Mouse (Mus musculus) neural tube, embryonic 12.5 days (tissue): ENCODE data around the gene Rhox3f. TPM values are rescaled to one million over a fixed set of nuclear protein-coding genes. Genes with fewer than 3 reads are reported as not detected.
"Not testable (repeated sequence)": the region's sequence is repeated elsewhere in the genome, so short reads cannot be mapped to it uniquely, and the experiment has no call there.

ENCODE experiments used
- ATAC-seq: fragments of 200-750 bp; cut with Nextera tagmentation; 2 replicates; pipeline ENCODE4 v1.8.0; 2017; ENCODE audit warnings: low read depth, mild to moderate bottlenecking, moderate TSS enrichment, moderate library complexity; ENCODE audit not compliant: low FRiP score
- H3K27ac ChIP-seq: fragments of 300-500 bp; sonication (generic); 2 replicates; pipeline ENCODE4 v1.5.1; 2016
- H3K27me3 ChIP-seq: fragments of 300-500 bp; sonication (generic); replicated peaks from 2 replicates; pipeline ENCODE4 v1.6.1; 2016; ENCODE audit warnings: mild to moderate bottlenecking
- H3K36me3 ChIP-seq: fragments of 300-500 bp; sonication (generic); 2 replicates; pipeline ENCODE4 v1.6.1; 2016; ENCODE audit warnings: mild to moderate bottlenecking
- H3K4me1 ChIP-seq: fragments of 300-500 bp; sonication (generic); 2 replicates; pipeline ENCODE4 v1.6.1; 2016
- H3K4me2 ChIP-seq: fragments of 300-500 bp; sonication (generic); replicated peaks from 2 replicates; pipeline ENCODE4 v1.6.1; 2016; ENCODE audit warnings: mild to moderate bottlenecking
- H3K4me3 ChIP-seq: fragments of 300-500 bp; sonication (generic); 2 replicates; pipeline ENCODE4 v1.5.1; 2016
- H3K9ac ChIP-seq: fragments of 300-500 bp; sonication (generic); 2 replicates; pipeline ENCODE4 v1.6.1; 2016; ENCODE audit warnings: mild to moderate bottlenecking
- H3K9me3 ChIP-seq: fragments of 300-500 bp; sonication (generic); 2 replicates; pipeline ENCODE4 v1.6.1; 2016; ENCODE audit warnings: mild to moderate bottlenecking
- WGBS: fragments of 180-500 bp; shearing (Covaris S2); methylation state at CpG from one replicate; pipeline ENCODE4 v1.1.7; 2016; 5-methylcytosine and 5-hydroxymethylcytosine counted together
- polyA plus RNA-seq: library from polyadenylated mRNA; unstranded; fragments of >200 nt; fragmentation: Nextera tagmentation; extraction: Ambion mirVana; gene quantifications from 2 replicates; pipeline ENCODE4 v1.2.1, GENCODE M21; 2016

Gene Rhox3f
- polyA plus RNA-seq = not detected in 2 replicates

- not testable (repeated sequence) for H3K9ac ChIP-seq, H3K4me1 ChIP-seq, ATAC-seq, H3K4me2 ChIP-seq, H3K27me3 ChIP-seq, H3K36me3 ChIP-seq, H3K27ac ChIP-seq, H3K9me3 ChIP-seq, H3K4me3 ChIP-seq
Measured at GRCm38 (mm10) chrX:37580692-37581091, at the start of gene Rhox3f. TSS of gene Rhox3f (plus strand) at chrX:37580992.

GRCm38 (mm10) chrX:37541719-37542118 is 39.1 kb upstream of the Rhox3f start, which contains the start of gene Rhox3e:
TSS of gene Rhox3e (plus strand) at chrX:37542019.
- not testable (repeated sequence) for H3K4me3 ChIP-seq, H3K4me2 ChIP-seq, H3K4me1 ChIP-seq, H3K27ac ChIP-seq, ATAC-seq, H3K9ac ChIP-seq, H3K27me3 ChIP-seq, H3K9me3 ChIP-seq, H3K36me3 ChIP-seq
- no CpG with 5 or more reads among the region's 4 CpGs for WGBS

GRCm38 (mm10) chrX:37557112-37557511 is 23.7 kb upstream of the Rhox3f start, which contains the start of gene Rhox4e:
TSS of gene Rhox4e (plus strand) at chrX:37557412.
- not testable (repeated sequence) for H3K9ac ChIP-seq, H3K27ac ChIP-seq, ATAC-seq, H3K9me3 ChIP-seq, H3K4me1 ChIP-seq, H3K36me3 ChIP-seq, H3K27me3 ChIP-seq, H3K4me3 ChIP-seq, H3K4me2 ChIP-seq
- WGBS = 91% methylated on average over 10 of the region's 18 CpGs

- H3K27ac ChIP-seq, ATAC-seq, H3K4me2 ChIP-seq, H3K9ac ChIP-seq, H3K4me3 ChIP-seq, H3K4me1 ChIP-seq, H3K27me3 ChIP-seq, H3K9me3 ChIP-seq, H3K36me3 ChIP-seq: not testable (repeated sequence)
- 94% methylated on average over 8 of the region's 8 CpGs for WGBS
Measured at GRCm38 (mm10) chrX:37571105-37571504, 9.7 kb upstream of the Rhox3f start, which contains the start of gene Rhox2f. TSS of gene Rhox2f (plus strand) at chrX:37571405.

- not testable (repeated sequence) for H3K9me3 ChIP-seq, H3K27ac ChIP-seq, H3K9ac ChIP-seq, ATAC-seq, H3K36me3 ChIP-seq, H3K4me2 ChIP-seq, H3K27me3 ChIP-seq, H3K4me3 ChIP-seq, H3K4me1 ChIP-seq
- 74% methylated on average over 2 of the region's 2 CpGs for WGBS
Measured at GRCm38 (mm10) chrX:37572638-37573037, 8.2 kb upstream of the Rhox3f start.

GRCm38 (mm10) chrX:37607604-37608003 is 26.8 kb downstream of the Rhox3f start, which contains the start of gene Rhox4f:
TSS of gene Rhox4f (minus strand) at chrX:37607704.
- H3K36me3 ChIP-seq, H3K9ac ChIP-seq, H3K4me3 ChIP-seq, H3K27ac ChIP-seq, H3K4me2 ChIP-seq, H3K4me1 ChIP-seq, H3K27me3 ChIP-seq, ATAC-seq, H3K9me3 ChIP-seq: not testable (repeated sequence)
- 94% methylated on average over 19 of the region's 19 CpGs for WGBS

GRCm38 (mm10) chrX:37628512-37628911 is 47.7 kb downstream of the Rhox3f start, which contains the start of gene Rhox3g:
TSS of gene Rhox3g (minus strand) at chrX:37628612.
- H3K27me3 ChIP-seq, H3K9me3 ChIP-seq, H3K36me3 ChIP-seq, H3K4me2 ChIP-seq, H3K9ac ChIP-seq, H3K27ac ChIP-seq, ATAC-seq, H3K4me3 ChIP-seq, H3K4me1 ChIP-seq: not testable (repeated sequence)
- WGBS = 96% methylated on average over 2 of the region's 2 CpGs

Other genes with a start within 250 kb of the Rhox3f start
- gene Rhox3a2, start 201.0 kb upstream of the Rhox3f start, polyA plus RNA-seq = not detected in 2 replicates
- gene Rhox4a2, start 190.1 kb upstream of the Rhox3f start, polyA plus RNA-seq = not detected in 2 replicates
- not detected in 2 replicates for gene Rhox2b, start 168.9 kb upstream of the Rhox3f start, polyA plus RNA-seq
- gene Rhox4b, start 148.5 kb upstream of the Rhox3f start, polyA plus RNA-seq = not detected in 2 replicates
- not detected in 2 replicates for gene Rhox2c, start 127.3 kb upstream of the Rhox3f start, polyA plus RNA-seq
- not detected in 2 replicates for gene Rhox3c, start 122.4 kb upstream of the Rhox3f start, polyA plus RNA-seq
- gene Rhox4c, start 100.7 kb upstream of the Rhox3f start, polyA plus RNA-seq = not detected in 2 replicates
- not detected in 2 replicates for gene Rhox2d, start 87.6 kb upstream of the Rhox3f start, polyA plus RNA-seq
- gene Rhox4d, start 66.6 kb upstream of the Rhox3f start, polyA plus RNA-seq = not detected in 2 replicates
- not detected in 2 replicates for gene Rhox2e, start 50.5 kb upstream of the Rhox3f start, polyA plus RNA-seq
- gene Rhox3e, start 39.0 kb upstream of the Rhox3f start, polyA plus RNA-seq = not detected in 2 replicates
- gene Rhox4e, start 23.6 kb upstream of the Rhox3f start, polyA plus RNA-seq = not detected in 2 replicates
- not detected in 2 replicates for gene Rhox2f, start 9.6 kb upstream of the Rhox3f start, polyA plus RNA-seq
- gene Rhox4f, start 26.7 kb downstream of the Rhox3f start, polyA plus RNA-seq = not detected in 2 replicates
- not detected in 2 replicates for gene Rhox3g, start 47.6 kb downstream of the Rhox3f start, polyA plus RNA-seq
- not detected in 2 replicates for gene Rhox2g, start 62.5 kb downstream of the Rhox3f start, polyA plus RNA-seq
- gene Rhox4g, start 70.3 kb downstream of the Rhox3f start, polyA plus RNA-seq = not detected in 2 replicates
- gene Rhox3h, start 87.8 kb downstream of the Rhox3f start, polyA plus RNA-seq = not detected in 2 replicates
- not detected in 2 replicates for gene Rhox2h, start 92.3 kb downstream of the Rhox3f start, polyA plus RNA-seq
- gene Rhox5, start 223.8 kb downstream of the Rhox3f start, polyA plus RNA-seq = 0.84 and 1.1 TPM in 2 replicates
- gene Rhox6, start 245.9 kb downstream of the Rhox3f start, polyA plus RNA-seq = not detected in 2 replicates